Mouse (Mus musculus): ENCODE measurements around the gene Il7r. TPM values are rescaled to one million over a fixed set of nuclear protein-coding genes. Genes with fewer than 3 reads are reported as not detected.

Il7r gene
- total RNA-seq (2023; ENCODE audit: inconsistent age), result 2.8 to 8.2 TPM (median 3.9 TPM) in 4 replicates

DNA sequence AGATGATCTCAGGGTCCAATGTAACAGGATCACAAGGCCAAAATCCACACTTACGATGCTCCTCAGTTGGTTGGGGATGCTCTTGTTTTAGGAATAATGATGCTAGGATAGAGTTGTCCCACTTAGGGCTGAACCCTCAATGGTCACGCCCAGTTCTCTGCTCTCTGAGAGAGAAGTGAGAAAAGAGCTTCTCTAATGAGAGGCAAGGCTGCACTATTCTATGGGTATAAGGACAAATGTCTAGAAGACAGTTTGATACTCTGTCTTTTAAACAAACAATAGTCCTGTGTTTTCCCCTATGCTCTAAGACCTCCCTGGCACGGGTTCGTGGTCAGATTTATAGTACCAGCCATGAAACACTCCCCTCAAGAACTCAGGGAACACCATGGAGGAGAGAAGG is at the start of gene Il7r:
Gene Il7r, minus strand, starts transcription at position 101 of the 400 bp plus-strand sequence.

Other genes starting within 250 kb of the Il7r start
- gene Ugt3a2, start 194.6 kb downstream of the Il7r start, total RNA-seq (2023; ENCODE audit: inconsistent age), result not detected in 4 replicates
- gene Capsl, start 94.1 kb downstream of the Il7r start, total RNA-seq (2023; ENCODE audit: inconsistent age), result not detected in 4 replicates
- gene Spef2, start 218.7 kb upstream of the Il7r start, total RNA-seq (2023; ENCODE audit: inconsistent age), result 0.72 to 1.3 TPM (median 0.93 TPM) in 4 replicates